Mouse (Mus musculus) intestine, embryonic 14.5 days (tissue): Measurements from ENCODE around the gene Cd40lg. TPM values are rescaled to one million over a fixed set of nuclear protein-coding genes. Genes with fewer than 3 reads are reported as not detected.

Experiments used
- ATAC-seq: fragments of 200-750 bp; cut with Nextera tagmentation; replicated peaks from 2 replicates; pipeline ENCODE4 v1.8.0; 2017; ENCODE audit warnings: low read depth, moderate number of reproducible peaks, moderate TSS enrichment, moderate library complexity; ENCODE audit not compliant: low FRiP score, low TSS enrichment
- DNase-seq: peaks from one replicate; pipeline ENCODE4 v3.0.0-alpha.2; 2018; ENCODE audit warnings: low spot score
- H3K27ac ChIP-seq: fragments of 300-500 bp; sonication (generic); 2 replicates; pipeline ENCODE4 v1.5.1; 2014; ENCODE audit warnings: low read depth, mild to moderate bottlenecking, control low read depth
- H3K27me3 ChIP-seq: fragments of 300-500 bp; sonication (generic); replicated peaks from 2 replicates; pipeline ENCODE4 v1.6.1; 2014; ENCODE audit warnings: low read length, control low read depth; ENCODE audit not compliant: control insufficient read depth, insufficient read depth
- H3K36me3 ChIP-seq: fragments of 300-500 bp; sonication (generic); 2 replicates; pipeline ENCODE4 v1.6.1; 2014; ENCODE audit warnings: low read length, control low read depth; ENCODE audit not compliant: control insufficient read depth, insufficient read depth
- H3K4me1 ChIP-seq: fragments of 300-500 bp; sonication (generic); replicated peaks from 2 replicates; pipeline ENCODE4 v1.6.1; 2014; ENCODE audit warnings: low read length, control low read depth, mixed read lengths; ENCODE audit not compliant: control insufficient read depth, insufficient read depth
- H3K4me2 ChIP-seq: fragments of 300-500 bp; sonication (generic); 2 replicates; pipeline ENCODE4 v1.6.1; 2014; ENCODE audit warnings: low read length
- H3K4me3 ChIP-seq: fragments of 300-500 bp; sonication (generic); 2 replicates; pipeline ENCODE4 v1.5.1; 2014; ENCODE audit warnings: low read depth, low read length, control low read depth, mixed read lengths
- H3K9ac ChIP-seq: fragments of 300-500 bp; sonication (generic); 2 replicates; pipeline ENCODE4 v1.6.1; 2014; ENCODE audit warnings: mild to moderate bottlenecking, low read length
- H3K9me3 ChIP-seq: fragments of 300-500 bp; sonication (generic); 2 replicates; pipeline ENCODE4 v1.6.1; 2016; ENCODE audit warnings: low read length, control low read depth; ENCODE audit not compliant: control insufficient read depth
- WGBS: fragments of 180-500 bp; shearing (Covaris S2); extraction: QIAGEN DNeasy Blood & Tissue Kit; methylation state at CpG from one replicate; pipeline ENCODE4 v1.1.7; 2014; 5-methylcytosine and 5-hydroxymethylcytosine counted together
- polyA plus RNA-seq: library from polyadenylated mRNA; unstranded; fragments of >200 nt; fragmentation: Nextera tagmentation; extraction: Ambion mirVana; gene quantifications from 2 replicates; pipeline ENCODE4 v1.2.1, GENCODE M21; 2014

Cd40lg gene
- polyA plus RNA-seq, 1 experiment from 2014 or later = not detected

DNA sequence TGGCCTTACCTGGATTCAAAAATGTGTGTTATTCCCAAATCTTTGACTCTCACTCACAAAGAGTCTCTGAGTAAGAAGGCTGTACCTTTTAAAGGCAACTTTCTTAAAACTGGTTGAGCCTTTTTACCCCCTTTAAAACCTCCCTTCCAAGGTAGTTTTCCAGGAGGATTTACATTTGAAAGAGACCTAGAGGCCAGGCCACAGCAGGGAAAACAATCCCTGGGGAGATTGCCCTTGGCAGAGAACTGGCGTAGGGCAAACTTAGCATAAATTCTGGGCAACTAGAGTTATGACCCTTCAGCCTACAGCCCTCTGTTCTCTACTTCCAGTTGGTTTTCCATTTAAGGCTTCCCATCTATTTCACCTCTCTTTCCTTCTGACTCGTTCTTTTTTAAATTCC, 13.9 kb upstream of the Cd40lg start:
- H3K9ac ChIP-seq = no peak overlapping the region

DNA sequence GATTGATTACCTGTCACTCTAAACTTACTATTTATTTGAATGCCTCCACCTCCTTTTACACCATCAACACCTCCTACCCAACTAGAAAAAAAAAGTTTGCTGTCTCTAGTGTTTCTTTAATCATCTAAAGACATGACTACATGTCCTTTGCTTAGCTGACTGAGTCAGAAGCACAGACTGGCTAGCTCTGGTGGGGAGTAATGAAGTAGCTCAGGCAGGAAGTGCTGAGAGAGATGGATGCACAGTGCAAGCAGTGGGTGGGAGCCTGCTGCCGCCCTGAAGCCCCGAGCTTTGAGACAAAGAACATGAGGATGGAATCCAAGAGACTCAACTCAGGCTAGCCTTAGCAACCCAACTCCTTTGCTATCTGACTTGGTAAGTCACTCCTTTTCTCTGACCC, 11.5 kb upstream of the Cd40lg start:
- Histone ChIP-seq H3K4me3 (no peak overlapping the region), H3K9ac (no peak overlapping the region), H3K4me2 (no peak overlapping the region), H3K27me3 (no peaks in the 10 kb centered on the region), H3K4me1 (no peaks in the 10 kb centered on the region), H3K36me3 (no peaks in the 10 kb centered on the region), H3K9me3 (no peaks in the 10 kb centered on the region), H3K27ac (no peak overlapping the region)
- DNase-seq = no peak
- 80% methylated on average over 2 of the region's 2 CpGs for WGBS
- no peak for ATAC-seq

More for the DNA sequence above, 13.9 kb upstream of the Cd40lg start:
- H3K4me3 ChIP-seq = no peak overlapping the region
- no peak for ATAC-seq
- no peaks in the 10 kb centered on the region for H3K9me3 ChIP-seq
- no peaks in the 10 kb centered on the region for H3K4me1 ChIP-seq
- H3K4me2 ChIP-seq = no peak overlapping the region
- DNase-seq = no peak
- 40% methylated on average over 2 of the region's 2 CpGs for WGBS
- H3K27ac ChIP-seq = no peak overlapping the region
- H3K36me3 ChIP-seq = no peaks in the 10 kb centered on the region
- H3K27me3 ChIP-seq = no peaks in the 10 kb centered on the region

DNA sequence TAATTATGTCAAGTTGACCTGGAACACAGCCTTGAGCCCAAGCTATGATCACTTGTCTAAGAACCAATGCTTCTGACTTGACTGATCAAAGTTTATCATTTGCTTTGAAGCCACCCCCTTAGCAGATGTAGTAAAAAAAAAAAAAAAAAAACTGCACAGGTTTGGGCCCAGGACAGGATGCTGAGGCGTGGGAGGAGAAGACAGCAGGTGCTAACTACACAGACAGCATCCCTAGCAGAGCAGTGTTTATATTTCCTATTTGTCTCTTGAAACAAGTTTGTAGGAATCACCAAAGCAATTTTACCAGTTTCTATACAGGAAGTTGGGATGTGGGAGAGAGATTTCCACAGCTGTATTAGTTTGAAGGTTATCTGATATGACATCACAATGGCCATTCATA, 1.4 kb upstream of the Cd40lg start:
- no peak overlapping the region for H3K9ac ChIP-seq
- H3K4me1 ChIP-seq = no peaks in the 10 kb centered on the region
- H3K36me3 ChIP-seq = no peaks in the 10 kb centered on the region
- WGBS = 88% methylated on average over 1 of the region's 1 CpGs
- H3K4me3 ChIP-seq = no peak overlapping the region
- H3K27me3 ChIP-seq = no peaks in the 10 kb centered on the region
- H3K4me2 ChIP-seq = no peak overlapping the region
- DNase-seq (no peak), ATAC-seq (no peak)
- H3K9me3 ChIP-seq = no peaks in the 10 kb centered on the region
- no peak overlapping the region for H3K27ac ChIP-seq

DNA sequence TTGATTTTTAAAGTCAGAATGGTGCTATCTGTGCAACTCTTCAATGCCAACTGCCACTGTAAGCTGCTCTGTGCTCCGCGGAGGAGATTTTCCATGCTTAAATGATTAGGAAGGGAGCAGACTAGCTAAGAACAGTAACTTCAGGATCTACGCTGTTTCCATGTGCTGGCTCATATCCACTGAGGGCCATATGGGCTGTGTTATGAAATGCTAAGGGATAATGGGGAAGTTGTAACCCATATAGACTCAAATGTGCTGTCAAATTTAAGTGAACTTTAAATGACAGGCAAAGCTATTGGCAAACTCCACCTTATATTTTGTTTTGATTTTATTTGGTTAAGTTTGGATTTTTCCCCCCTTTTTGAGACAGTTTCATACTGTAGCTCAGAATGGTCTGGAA, 919 bp downstream of the Cd40lg start:
- no peak for ATAC-seq
- 82% methylated on average over 3 of the region's 3 CpGs for WGBS
- DNase-seq = no peak
- Histone ChIP-seq H3K9me3 (no peaks in the 10 kb centered on the region), H3K27me3 (no peaks in the 10 kb centered on the region), H3K27ac (no peak overlapping the region), H3K9ac (no peak overlapping the region), H3K36me3 (no peaks in the 10 kb centered on the region), H3K4me2 (no peak overlapping the region), H3K4me3 (no peak overlapping the region), H3K4me1 (no peaks in the 10 kb centered on the region)

DNA sequence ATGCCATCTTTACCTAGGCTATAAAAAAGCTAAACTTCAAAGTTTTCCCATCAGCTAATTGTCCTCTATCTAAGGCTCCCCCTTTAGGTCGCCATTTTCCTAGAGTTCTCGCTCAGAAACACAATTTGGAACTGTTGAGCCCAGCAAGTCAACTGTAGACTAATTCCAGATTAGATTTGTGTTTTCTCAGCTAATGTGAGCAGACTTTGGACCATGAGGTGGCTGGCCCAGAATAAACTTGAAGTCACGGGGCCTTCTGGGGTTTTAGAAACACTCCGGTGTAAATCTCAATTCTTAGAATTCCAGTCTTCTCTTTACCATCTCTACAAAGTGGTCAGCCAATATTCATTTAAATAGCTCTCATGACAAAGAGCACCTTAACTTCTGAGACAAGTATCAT, 3.6 kb downstream of the Cd40lg start:
- Histone ChIP-seq H3K36me3 (no peaks in the 10 kb centered on the region), H3K4me2 (no peak overlapping the region), H3K4me3 (no peak overlapping the region), H3K27me3 (no peaks in the 10 kb centered on the region), H3K9ac (no peak overlapping the region), H3K4me1 (no peaks in the 10 kb centered on the region), H3K27ac (no peak overlapping the region), H3K9me3 (no peaks in the 10 kb centered on the region)
- 92% methylated on average over 4 of the region's 4 CpGs for WGBS
- ATAC-seq = no peak
- no peak for DNase-seq

DNA sequence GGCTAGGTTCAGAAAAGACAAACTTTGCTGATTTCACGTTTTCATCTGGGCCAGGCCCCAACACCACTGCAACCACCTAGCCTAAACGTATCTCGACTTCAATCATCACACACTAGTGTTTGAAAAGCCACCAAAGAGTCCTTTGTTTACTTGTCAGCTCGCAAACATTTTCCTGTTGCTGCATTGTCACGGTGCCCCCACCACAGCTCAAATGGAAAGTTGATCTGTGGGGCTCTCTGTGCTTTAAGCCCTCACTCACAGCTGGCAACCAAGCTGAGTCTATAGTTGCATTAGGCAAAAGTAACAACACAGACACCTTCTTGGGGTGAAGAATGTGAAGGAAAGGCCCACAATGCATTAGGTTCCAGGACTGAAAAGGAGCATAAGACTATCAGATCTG, 4.3 kb downstream of the Cd40lg start:
- 64% methylated on average over 5 of the region's 5 CpGs for WGBS
- no peak for DNase-seq
- Histone ChIP-seq H3K36me3 (no peaks in the 10 kb centered on the region), H3K4me3 (no peak overlapping the region), H3K4me1 (no peaks in the 10 kb centered on the region), H3K4me2 (no peak overlapping the region), H3K27ac (no peak overlapping the region), H3K9me3 (no peaks in the 10 kb centered on the region), H3K9ac (no peak overlapping the region), H3K27me3 (no peaks in the 10 kb centered on the region)
- no peak for ATAC-seq

DNA sequence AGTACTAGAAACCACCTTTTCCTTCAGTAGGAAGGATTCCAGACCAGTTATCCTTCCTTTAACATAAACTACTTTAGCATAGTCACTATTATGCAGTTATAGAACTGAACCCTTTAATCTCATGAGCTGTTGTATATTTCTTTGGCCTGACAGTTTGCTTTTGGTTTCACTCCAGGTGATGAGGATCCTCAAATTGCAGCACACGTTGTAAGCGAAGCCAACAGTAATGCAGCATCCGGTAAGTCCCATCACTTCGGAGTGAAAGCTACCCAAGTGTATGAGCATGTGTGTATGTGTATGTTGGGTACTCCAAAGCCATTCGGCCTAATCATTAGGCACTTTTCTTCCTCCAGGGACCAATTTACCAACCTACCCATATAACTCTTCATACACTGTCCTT, 7.6 kb downstream of the Cd40lg start:
- ATAC-seq = no peak

DNA sequence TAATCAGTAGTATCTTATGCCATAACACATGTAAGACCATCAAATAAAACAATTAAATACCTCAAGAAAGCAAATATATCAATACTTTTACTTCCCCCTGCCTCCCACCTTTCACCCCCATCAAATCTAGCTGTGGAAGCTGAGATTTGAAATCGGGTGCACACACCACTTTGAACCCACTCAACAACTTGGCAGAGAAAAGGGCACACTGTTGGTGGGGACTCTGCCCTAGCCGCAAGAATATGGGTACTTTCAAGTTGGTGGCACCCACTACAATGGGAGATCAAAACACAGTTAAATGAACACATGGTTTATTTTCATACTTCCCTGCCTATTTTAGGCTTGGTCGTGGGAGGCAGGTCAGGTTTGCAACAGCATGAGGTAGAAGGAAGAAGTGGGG, 9.9 kb downstream of the Cd40lg start:
- DNase-seq = no peak
- H3K27me3 ChIP-seq = no peaks in the 10 kb centered on the region
- H3K9me3 ChIP-seq = no peaks in the 10 kb centered on the region
- no peak overlapping the region for H3K4me2 ChIP-seq
- WGBS = 75% methylated on average over 3 of the region's 3 CpGs
- no peak for ATAC-seq
- no peak overlapping the region for H3K9ac ChIP-seq
- no peaks in the 10 kb centered on the region for H3K36me3 ChIP-seq
- no peaks in the 10 kb centered on the region for H3K4me1 ChIP-seq
- no peak overlapping the region for H3K4me3 ChIP-seq
- no peak overlapping the region for H3K27ac ChIP-seq

More for the DNA sequence above, 7.6 kb downstream of the Cd40lg start:
- H3K4me2 ChIP-seq = no peak overlapping the region
- H3K9me3 ChIP-seq = no peaks in the 10 kb centered on the region
- no peaks in the 10 kb centered on the region for H3K4me1 ChIP-seq
- no peak overlapping the region for H3K4me3 ChIP-seq
- DNase-seq = no peak
- H3K36me3 ChIP-seq = no peaks in the 10 kb centered on the region
- H3K27me3 ChIP-seq = no peaks in the 10 kb centered on the region
- H3K9ac ChIP-seq = no peak overlapping the region
- no peak overlapping the region for H3K27ac ChIP-seq
- 87% methylated on average over 5 of the region's 5 CpGs for WGBS

DNA sequence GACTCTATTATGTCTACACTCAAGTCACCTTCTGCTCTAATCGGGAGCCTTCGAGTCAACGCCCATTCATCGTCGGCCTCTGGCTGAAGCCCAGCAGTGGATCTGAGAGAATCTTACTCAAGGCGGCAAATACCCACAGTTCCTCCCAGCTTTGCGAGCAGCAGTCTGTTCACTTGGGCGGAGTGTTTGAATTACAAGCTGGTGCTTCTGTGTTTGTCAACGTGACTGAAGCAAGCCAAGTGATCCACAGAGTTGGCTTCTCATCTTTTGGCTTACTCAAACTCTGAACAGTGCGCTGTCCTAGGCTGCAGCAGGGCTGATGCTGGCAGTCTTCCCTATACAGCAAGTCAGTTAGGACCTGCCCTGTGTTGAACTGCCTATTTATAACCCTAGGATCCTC, 11.4 kb downstream of the Cd40lg start:
- no peaks in the 10 kb centered on the region for H3K36me3 ChIP-seq
- H3K27me3 ChIP-seq = no peaks in the 10 kb centered on the region
- no peaks in the 10 kb centered on the region for H3K9me3 ChIP-seq
- H3K27ac ChIP-seq = no peak overlapping the region
- no peak overlapping the region for H3K4me3 ChIP-seq
- no peak for DNase-seq
- H3K4me2 ChIP-seq = no peak overlapping the region
- no peak overlapping the region for H3K9ac ChIP-seq
- no peak for ATAC-seq
- 82% methylated on average over 10 of the region's 10 CpGs for WGBS
- no peaks in the 10 kb centered on the region for H3K4me1 ChIP-seq
